Mouse (Mus musculus): Measurements from ENCODE around the gene Fam117a. TPM values are rescaled to one million over a fixed set of nuclear protein-coding genes. Genes with fewer than 3 reads are reported as not detected.

Gene Fam117a
- polyA plus RNA-seq, 1 experiment from 2014 or later = 10.9 TPM

DNA sequence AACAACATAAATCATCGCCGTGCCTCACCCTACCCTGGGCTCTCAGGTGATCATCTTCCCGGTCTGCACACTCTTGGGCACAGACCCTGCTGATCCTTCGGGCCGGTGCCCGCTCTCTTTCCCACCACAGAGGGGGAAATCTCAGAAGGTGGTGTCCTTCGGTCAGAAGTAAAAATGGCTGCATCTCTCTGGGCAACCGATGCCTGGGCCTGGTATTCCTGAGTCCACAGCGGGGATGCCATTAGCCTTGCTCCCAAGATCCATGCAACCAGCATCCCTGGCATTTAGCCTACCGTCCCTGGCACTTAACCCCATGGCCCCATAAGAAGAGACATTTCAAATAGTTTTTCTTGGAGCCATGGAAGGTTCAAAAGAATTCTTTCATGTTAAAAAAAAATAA, 12.6 kb upstream of the Fam117a start:
- Histone ChIP-seq H3K9me3 (ENCODE audit: control insufficient read depth, low read length) (no peaks in the 10 kb centered on the region), H3K4me1 (replicated peaks; ENCODE audit: control insufficient read depth, insufficient read depth, low read length) (no peaks in the 10 kb centered on the region), H3K27ac (ENCODE audit: low read depth) (no peak overlapping the region), H3K4me3 (ENCODE audit: low read depth, low read length) (no peak overlapping the region), H3K9ac (ENCODE audit: low read length) (no peak overlapping the region), H3K27me3 (replicated peaks; ENCODE audit: control insufficient read depth, insufficient read depth, low read length) (no peaks in the 10 kb centered on the region), H3K36me3 (ENCODE audit: control insufficient read depth, insufficient read depth, low read length) (no peaks in the 10 kb centered on the region), H3K4me2 (ENCODE audit: low read length) (no peak overlapping the region)
- 91% methylated on average over 10 of the region's 10 CpGs for WGBS
- no peak for ATAC-seq (replicated peaks; ENCODE audit: low FRiP score, low TSS enrichment, low read depth)
- DNase-seq (ENCODE audit: low spot score) = no peak

DNA sequence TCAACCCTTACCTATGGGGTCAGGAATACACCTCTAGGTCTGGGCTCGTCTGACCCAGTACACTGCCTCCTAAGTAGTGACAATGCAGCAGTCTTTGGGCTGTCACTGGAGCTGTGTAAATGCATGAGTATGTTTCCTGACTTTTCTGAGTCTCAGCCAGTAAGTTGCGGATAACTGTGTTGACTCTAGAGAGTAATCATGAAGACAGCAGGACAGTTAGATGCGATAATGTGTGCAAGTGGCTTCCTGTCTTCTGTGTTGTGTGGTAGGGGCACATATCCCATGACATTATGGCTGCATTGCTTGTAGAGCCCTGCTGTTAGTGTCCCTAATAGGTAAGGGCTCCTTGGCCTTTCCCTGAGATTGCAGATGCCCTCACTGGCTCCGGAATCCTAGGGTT, 11.0 kb upstream of the Fam117a start:
- ATAC-seq (replicated peaks; ENCODE audit: low FRiP score, low TSS enrichment, low read depth) = no peak
- Histone ChIP-seq H3K27ac (ENCODE audit: low read depth) (no peak overlapping the region), H3K4me3 (ENCODE audit: low read depth, low read length) (no peak overlapping the region), H3K27me3 (replicated peaks; ENCODE audit: control insufficient read depth, insufficient read depth, low read length) (no peaks in the 10 kb centered on the region), H3K9ac (ENCODE audit: low read length) (no peak overlapping the region), H3K4me2 (ENCODE audit: low read length) (no peak overlapping the region), H3K36me3 (ENCODE audit: control insufficient read depth, insufficient read depth, low read length) (no peaks in the 10 kb centered on the region), H3K9me3 (ENCODE audit: control insufficient read depth, low read length) (no peaks in the 10 kb centered on the region), H3K4me1 (replicated peaks; ENCODE audit: control insufficient read depth, insufficient read depth, low read length) (no peaks in the 10 kb centered on the region)
- 90% methylated on average over 4 of the region's 4 CpGs for WGBS
- DNase-seq (ENCODE audit: low spot score) = no peak

DNA sequence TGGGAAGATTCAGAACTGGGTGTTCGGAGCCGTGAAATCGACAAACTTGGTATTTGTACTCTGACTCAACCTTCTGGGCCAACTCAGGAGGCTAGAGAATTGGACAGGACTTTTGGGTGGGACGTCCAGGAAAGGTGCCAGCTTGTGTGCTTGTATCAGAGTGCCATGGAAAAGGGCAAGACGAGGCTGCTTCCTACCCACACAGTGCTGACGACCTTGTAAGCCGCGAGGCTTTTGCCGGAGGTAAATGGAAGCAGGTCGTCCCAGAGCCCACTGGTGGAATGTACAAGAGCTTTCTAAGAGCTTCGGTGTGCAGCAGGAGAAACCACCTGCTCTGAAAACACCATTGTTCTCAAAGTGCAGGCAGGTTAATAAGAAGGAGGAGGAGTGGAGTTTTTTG, 10.6 kb upstream of the Fam117a start:
- Histone ChIP-seq H3K9ac (ENCODE audit: low read length) (no peak overlapping the region), H3K4me3 (ENCODE audit: low read depth, low read length) (no peak overlapping the region), H3K27me3 (replicated peaks; ENCODE audit: control insufficient read depth, insufficient read depth, low read length) (no peaks in the 10 kb centered on the region), H3K27ac (ENCODE audit: low read depth) (no peak overlapping the region), H3K9me3 (ENCODE audit: control insufficient read depth, low read length) (no peaks in the 10 kb centered on the region), H3K4me2 (ENCODE audit: low read length) (no peak overlapping the region), H3K4me1 (replicated peaks; ENCODE audit: control insufficient read depth, insufficient read depth, low read length) (no peaks in the 10 kb centered on the region), H3K36me3 (ENCODE audit: control insufficient read depth, insufficient read depth, low read length) (no peaks in the 10 kb centered on the region)
- WGBS = 78% methylated on average over 11 of the region's 11 CpGs
- DNase-seq (ENCODE audit: low spot score) = no peak
- ATAC-seq (replicated peaks; ENCODE audit: low FRiP score, low TSS enrichment, low read depth) = no peak

DNA sequence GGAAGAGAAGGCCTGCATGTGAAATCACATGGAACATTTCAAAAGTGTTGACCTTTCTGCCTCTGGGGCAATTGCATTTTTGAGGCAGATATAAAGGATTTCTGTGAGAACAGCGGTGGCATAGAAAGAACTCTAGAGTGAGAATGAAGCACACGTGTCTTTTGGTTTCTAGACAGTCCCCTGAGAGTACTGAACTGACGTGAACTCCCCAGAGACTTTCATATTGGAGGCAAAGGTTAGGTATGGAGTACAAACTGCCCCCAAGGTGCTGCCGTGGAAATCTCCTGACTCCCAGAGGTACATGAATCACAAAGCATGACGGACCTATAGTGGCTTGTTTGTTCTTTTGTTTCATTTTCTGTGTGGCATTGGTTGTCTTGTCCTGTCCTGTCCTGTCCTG, 8.2 kb upstream of the Fam117a start:
- H3K4me1 ChIP-seq (replicated peaks; ENCODE audit: control insufficient read depth, insufficient read depth, low read length) = no peaks in the 10 kb centered on the region
- no peak overlapping the region for H3K4me3 ChIP-seq (ENCODE audit: low read depth, low read length)
- ATAC-seq (replicated peaks; ENCODE audit: low FRiP score, low TSS enrichment, low read depth) (no peak), DNase-seq (ENCODE audit: low spot score) (no peak)
- no peaks in the 10 kb centered on the region for H3K27me3 ChIP-seq (replicated peaks; ENCODE audit: control insufficient read depth, insufficient read depth, low read length)
- H3K4me2 ChIP-seq (ENCODE audit: low read length) = no peak overlapping the region
- no peak overlapping the region for H3K9ac ChIP-seq (ENCODE audit: low read length)
- H3K27ac ChIP-seq (ENCODE audit: low read depth) = no peak overlapping the region
- H3K9me3 ChIP-seq (ENCODE audit: control insufficient read depth, low read length) = no peaks in the 10 kb centered on the region
- 76% methylated on average over 5 of the region's 5 CpGs for WGBS
- no peaks in the 10 kb centered on the region for H3K36me3 ChIP-seq (ENCODE audit: control insufficient read depth, insufficient read depth, low read length)

DNA sequence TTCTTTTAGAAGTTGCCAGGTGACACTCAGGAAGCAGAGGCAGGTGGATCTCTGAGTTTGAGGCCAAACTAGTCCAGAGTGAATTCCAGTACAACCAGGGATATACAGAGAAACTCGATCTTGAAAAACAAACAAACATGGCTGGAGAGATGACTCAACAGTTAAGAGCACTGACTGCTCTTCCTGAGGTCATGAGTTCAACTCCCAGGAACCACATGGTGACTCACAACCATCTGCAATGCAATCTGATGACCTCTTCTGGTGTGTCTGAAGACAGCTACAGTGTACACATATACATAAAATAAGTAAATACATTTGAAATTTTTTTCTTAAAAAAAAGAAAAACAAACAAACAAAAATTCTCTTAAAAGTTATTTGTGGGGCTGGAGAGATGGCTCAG, 6.2 kb upstream of the Fam117a start:
- Histone ChIP-seq H3K36me3 (ENCODE audit: control insufficient read depth, insufficient read depth, low read length) (no peaks in the 10 kb centered on the region), H3K4me3 (ENCODE audit: low read depth, low read length) (no peak overlapping the region), H3K27me3 (replicated peaks; ENCODE audit: control insufficient read depth, insufficient read depth, low read length) (no peaks in the 10 kb centered on the region), H3K9me3 (ENCODE audit: control insufficient read depth, low read length) (no peaks in the 10 kb centered on the region), H3K4me2 (ENCODE audit: low read length) (no peak overlapping the region), H3K27ac (ENCODE audit: low read depth) (no peak overlapping the region), H3K4me1 (replicated peaks; ENCODE audit: control insufficient read depth, insufficient read depth, low read length) (no peaks in the 10 kb centered on the region), H3K9ac (ENCODE audit: low read length) (no peak overlapping the region)
- WGBS = 51% methylated on average over 1 of the region's 1 CpGs
- ATAC-seq (replicated peaks; ENCODE audit: low FRiP score, low TSS enrichment, low read depth) (no peak), DNase-seq (ENCODE audit: low spot score) (no peak)

DNA sequence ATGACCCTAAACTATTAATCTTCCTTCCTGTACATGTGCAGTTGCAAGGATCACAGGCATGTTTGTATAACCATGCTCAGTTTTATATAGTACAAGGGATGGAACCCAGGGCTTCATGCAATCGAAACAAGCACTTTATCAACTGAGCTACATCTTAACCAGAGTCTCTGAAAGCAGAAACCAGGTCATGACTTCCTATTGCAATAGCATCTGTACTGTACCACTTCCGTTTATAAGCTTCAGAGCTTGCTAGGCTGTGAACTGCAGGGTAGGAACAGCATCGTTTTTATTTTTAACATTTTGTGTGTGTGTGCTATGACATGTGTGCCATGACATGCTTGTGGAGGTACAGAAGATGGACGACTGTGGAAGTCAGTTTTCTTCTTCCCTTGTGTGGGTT, 3.6 kb upstream of the Fam117a start:
- peaks cover 13% of the 10 kb centered on the region; the same call in 1 of the 2 replicates for H3K4me1 ChIP-seq (replicated peaks; ENCODE audit: control insufficient read depth, insufficient read depth, low read length)
- no peak overlapping the region for H3K9ac ChIP-seq (ENCODE audit: low read length)
- no peak overlapping the region for H3K4me3 ChIP-seq (ENCODE audit: low read depth, low read length)
- no peak for DNase-seq (ENCODE audit: low spot score)
- 45% methylated on average over 4 of the region's 4 CpGs for WGBS
- no peak overlapping the region for H3K27ac ChIP-seq (ENCODE audit: low read depth)
- no peaks in the 10 kb centered on the region for H3K9me3 ChIP-seq (ENCODE audit: control insufficient read depth, low read length)
- no peaks in the 10 kb centered on the region for H3K27me3 ChIP-seq (replicated peaks; ENCODE audit: control insufficient read depth, insufficient read depth, low read length)
- no peaks in the 10 kb centered on the region for H3K36me3 ChIP-seq (ENCODE audit: control insufficient read depth, insufficient read depth, low read length)
- no peak for ATAC-seq (replicated peaks; ENCODE audit: low FRiP score, low TSS enrichment, low read depth)
- H3K4me2 ChIP-seq (ENCODE audit: low read length) = no peak overlapping the region

DNA sequence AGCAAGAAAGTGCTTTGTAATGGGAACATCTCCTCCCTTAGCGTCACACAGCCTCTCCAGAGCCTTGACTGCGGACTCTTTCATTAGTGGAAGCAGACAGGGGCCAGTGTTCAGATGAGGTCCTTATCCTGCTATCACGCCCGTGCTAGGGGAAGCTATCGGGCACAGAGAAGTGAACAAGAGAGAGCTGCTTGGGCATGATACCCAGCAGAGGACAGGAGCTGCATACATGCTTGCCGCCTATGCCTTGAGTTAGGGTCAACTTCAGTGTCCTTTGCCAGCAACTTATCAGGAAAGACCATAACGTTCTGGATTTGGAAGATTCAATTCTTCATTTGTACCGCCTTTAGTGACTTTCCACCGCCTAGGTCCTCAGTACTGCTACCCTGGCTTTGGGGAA, 3.0 kb upstream of the Fam117a start:
- Histone ChIP-seq H3K27me3 (replicated peaks; ENCODE audit: control insufficient read depth, insufficient read depth, low read length) (no peaks in the 10 kb centered on the region), H3K4me1 (replicated peaks; ENCODE audit: control insufficient read depth, insufficient read depth, low read length) (peaks cover 17% of the 10 kb centered on the region; the same call in 1 of the 2 replicates), H3K27ac (ENCODE audit: low read depth) (no peak overlapping the region), H3K4me2 (ENCODE audit: low read length) (no peak overlapping the region), H3K36me3 (ENCODE audit: control insufficient read depth, insufficient read depth, low read length) (no peaks in the 10 kb centered on the region), H3K9me3 (ENCODE audit: control insufficient read depth, low read length) (no peaks in the 10 kb centered on the region), H3K4me3 (ENCODE audit: low read depth, low read length) (no peak overlapping the region), H3K9ac (ENCODE audit: low read length) (no peak overlapping the region)
- ATAC-seq (replicated peaks; ENCODE audit: low FRiP score, low TSS enrichment, low read depth) = no peak
- WGBS = 80% methylated on average over 9 of the region's 9 CpGs
- no peak for DNase-seq (ENCODE audit: low spot score)

DNA sequence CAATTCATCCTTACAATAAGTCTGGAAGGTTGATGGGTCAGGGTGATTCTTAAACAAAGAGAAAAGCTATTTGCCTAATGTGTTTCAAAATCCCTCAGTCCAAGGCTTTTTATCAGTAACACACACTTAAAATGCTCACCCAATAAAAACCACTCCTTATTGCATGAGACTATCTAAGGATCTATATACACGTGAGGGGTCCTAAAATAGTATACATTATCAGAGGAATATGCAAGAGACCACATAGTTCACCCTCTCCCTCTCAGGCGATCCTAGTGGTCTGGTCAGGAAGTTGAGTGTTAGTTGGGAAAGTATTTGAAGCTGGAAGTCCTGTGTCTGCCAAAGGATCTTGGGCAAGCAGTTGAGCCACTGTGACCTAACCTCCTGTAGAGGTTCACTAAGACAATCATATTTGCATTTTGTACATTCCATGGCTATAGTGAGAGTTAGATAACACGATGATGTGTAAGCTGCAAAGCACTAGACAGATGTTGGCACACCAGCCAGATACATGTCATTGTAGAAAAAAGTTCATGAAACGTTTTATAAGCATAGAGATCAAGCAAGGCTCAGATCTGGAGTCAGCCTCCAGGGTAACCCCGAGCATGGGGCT, 2.3 kb upstream of the Fam117a start:
- Histone ChIP-seq H3K36me3 (ENCODE audit: control insufficient read depth, insufficient read depth, low read length) (no peaks in the 10 kb centered on the region), H3K4me1 (replicated peaks; ENCODE audit: control insufficient read depth, insufficient read depth, low read length) (peaks cover 24% of the 10 kb centered on the region; the same call in 1 of the 2 replicates), H3K9ac (ENCODE audit: low read length) (no peak overlapping the region), H3K27me3 (replicated peaks; ENCODE audit: control insufficient read depth, insufficient read depth, low read length) (no peaks in the 10 kb centered on the region), H3K9me3 (ENCODE audit: control insufficient read depth, low read length) (no peaks in the 10 kb centered on the region), H3K4me3 (ENCODE audit: low read depth, low read length) (no peak overlapping the region), H3K4me2 (ENCODE audit: low read length) (no peak overlapping the region), H3K27ac (ENCODE audit: low read depth) (no peak overlapping the region)
- no peak for DNase-seq (ENCODE audit: low spot score)
- 60% methylated on average over 5 of the region's 5 CpGs for WGBS
- ATAC-seq (replicated peaks; ENCODE audit: low FRiP score, low TSS enrichment, low read depth) = no peak

DNA sequence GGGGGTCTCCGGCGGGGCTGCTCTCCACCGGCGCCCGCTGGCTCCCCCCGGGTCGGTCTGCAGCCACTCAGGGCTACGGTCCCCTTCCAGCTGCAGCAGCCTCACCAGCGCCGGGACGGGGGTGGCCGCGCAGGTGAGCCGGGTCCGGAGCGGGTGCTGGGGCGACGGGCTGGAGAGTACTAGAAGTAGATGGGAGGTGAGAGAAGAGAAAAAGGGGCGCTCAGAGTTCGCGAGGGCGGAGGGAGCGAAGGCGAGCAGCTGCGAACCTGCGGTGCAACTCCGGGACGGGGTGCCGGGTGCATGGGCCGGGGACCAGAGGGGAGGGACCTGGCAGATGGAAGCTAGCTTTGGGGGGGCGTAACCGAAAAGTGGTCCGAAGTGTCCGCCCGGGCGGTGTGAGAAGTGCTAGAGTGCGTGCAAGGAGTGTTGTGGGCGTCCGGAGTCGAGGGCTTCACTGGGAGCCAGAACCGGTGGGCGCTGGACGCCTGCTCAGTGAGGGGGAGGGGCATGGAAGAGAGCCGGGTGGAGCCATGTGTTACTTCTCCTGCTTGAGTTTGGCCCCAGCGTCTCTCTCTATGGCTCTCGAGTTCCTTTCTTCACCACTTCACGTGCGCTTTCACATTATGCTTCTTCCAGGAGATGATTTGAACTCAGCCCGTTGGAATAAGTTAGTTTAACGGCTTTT, 453 bp downstream of the Fam117a start:
- WGBS = under 1% methylated on average over 42 of the region's 50 CpGs
- Histone ChIP-seq H3K36me3 (ENCODE audit: control insufficient read depth, insufficient read depth, low read length) (0 out of 2 replicates have a peak, but pooled peaks cover 3% of the 10 kb centered on the region), H3K4me1 (replicated peaks; ENCODE audit: control insufficient read depth, insufficient read depth, low read length) (peaks cover 30% of the 10 kb centered on the region; the same call in 1 of the 2 replicates), H3K9me3 (ENCODE audit: control insufficient read depth, low read length) (no peaks in the 10 kb centered on the region), H3K27ac (ENCODE audit: low read depth) (peak overlapping the region; percentile 38; the same call in 1 of the 2 replicates), H3K27me3 (replicated peaks; ENCODE audit: control insufficient read depth, insufficient read depth, low read length) (no peaks in the 10 kb centered on the region), H3K4me2 (ENCODE audit: low read length) (peak overlapping the region; percentile 75), H3K9ac (ENCODE audit: low read length) (peak overlapping the region; percentile 68), H3K4me3 (ENCODE audit: low read depth, low read length) (peak overlapping the region; percentile 91)
- peak; percentile 91 for DNase-seq (ENCODE audit: low spot score)
- peak; percentile 74 for ATAC-seq (replicated peaks; ENCODE audit: low FRiP score, low TSS enrichment, low read depth)

Data from intestine, embryonic 14.5 days (tissue).